Mouse (Mus musculus): ENCODE measurements around the gene 9130230L23Rik. TPM values are rescaled to one million over a fixed set of nuclear protein-coding genes. Genes with fewer than 3 reads are reported as not detected.

9130230L23Rik gene
- polyA plus RNA-seq, 1 experiment from 2014 or later: 0.13 TPM

DNA sequence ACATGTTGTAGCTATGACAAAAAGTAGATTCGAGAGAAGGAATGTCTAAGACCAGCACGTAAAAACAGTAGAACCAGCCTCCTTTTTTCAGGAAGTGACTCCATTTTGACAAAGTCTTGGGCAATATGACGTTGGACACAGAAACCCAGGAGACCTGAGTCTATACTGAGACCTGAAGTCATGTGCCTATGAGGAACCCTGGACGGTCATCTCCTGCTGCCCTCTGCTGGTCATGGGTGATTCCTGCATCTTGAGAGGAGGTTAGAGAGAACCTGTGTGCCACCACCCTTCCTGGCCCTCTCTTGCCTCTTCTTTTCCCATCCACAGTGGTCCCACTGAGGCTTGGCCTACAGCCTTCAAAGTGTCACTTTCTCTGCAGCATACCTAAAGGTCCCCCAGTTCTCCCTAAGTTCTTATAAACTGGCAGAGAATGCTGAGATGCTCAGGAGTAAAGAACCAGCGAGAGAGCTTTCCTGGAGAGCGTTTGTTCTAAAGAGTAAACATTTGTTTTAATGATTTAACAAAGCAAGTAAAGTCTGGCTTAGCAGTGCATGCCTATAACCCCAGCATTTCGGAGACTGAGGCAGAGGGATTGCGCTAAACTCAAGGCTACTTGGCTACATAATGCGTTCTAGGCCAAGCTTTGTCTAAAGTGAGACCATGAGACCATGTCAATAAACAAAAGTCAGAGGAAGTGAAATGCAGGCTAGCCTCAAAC, 65.9 kb downstream of the 9130230L23Rik start:
- Histone ChIP-seq H3K4me3 (replicated peaks) (no peak overlapping the region), H3K4me2 (no peak overlapping the region), H3K27ac (no peak overlapping the region), H3K36me3 (replicated peaks) (no peaks in the 10 kb centered on the region), H3K9me3 (no peaks in the 10 kb centered on the region), H3K27me3 (no peaks in the 10 kb centered on the region), H3K4me1 (no peaks in the 10 kb centered on the region), H3K9ac (no peak overlapping the region)
- peak; percentile 60; the same call in 1 of the 2 replicates for ATAC-seq (ENCODE audit: low FRiP score)
- WGBS: 62% methylated on average over 9 of the region's 9 CpGs

DNA sequence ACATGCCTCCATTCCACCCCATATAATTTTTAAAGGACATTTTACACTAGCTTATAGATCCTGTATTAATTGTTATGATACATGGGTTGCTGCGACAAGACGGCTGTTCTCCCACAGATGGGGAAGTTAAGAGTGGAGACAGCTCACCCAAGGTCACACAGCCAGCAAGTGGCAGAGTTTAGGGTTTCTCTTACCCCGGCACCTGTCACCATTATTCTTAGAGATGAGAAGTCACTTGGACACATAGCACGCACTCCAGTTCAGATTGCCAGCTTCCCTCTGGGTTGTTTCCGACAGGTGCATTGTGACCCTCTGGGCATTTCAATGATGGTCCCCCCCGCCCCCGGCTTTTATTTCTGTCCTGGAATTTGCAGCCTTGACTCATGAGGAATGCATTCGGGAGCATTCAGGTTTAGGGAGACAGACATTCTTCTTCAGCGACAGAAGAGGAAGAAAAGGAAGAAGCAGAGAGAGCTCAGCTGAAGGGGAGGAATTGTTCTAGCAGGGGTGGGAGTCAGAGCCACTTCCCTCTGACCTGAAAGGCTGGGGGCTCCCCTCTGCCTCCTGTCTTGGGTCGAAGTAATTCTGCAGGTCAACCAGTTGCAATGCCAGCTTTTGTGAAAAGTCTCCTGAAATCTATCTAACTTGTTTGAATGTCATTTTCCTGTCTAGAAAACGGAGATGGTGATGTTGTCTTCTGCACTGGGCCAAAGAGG, 66.9 kb downstream of the 9130230L23Rik start:
- Histone ChIP-seq H3K27me3 (no peaks in the 10 kb centered on the region), H3K9me3 (no peaks in the 10 kb centered on the region), H3K4me1 (no peaks in the 10 kb centered on the region), H3K36me3 (replicated peaks) (no peaks in the 10 kb centered on the region), H3K4me3 (replicated peaks) (no peak overlapping the region), H3K4me2 (no peak overlapping the region), H3K27ac (no peak overlapping the region), H3K9ac (no peak overlapping the region)
- 80% methylated on average over 11 of the region's 11 CpGs for WGBS
- ATAC-seq (ENCODE audit: low FRiP score): no peak

DNA sequence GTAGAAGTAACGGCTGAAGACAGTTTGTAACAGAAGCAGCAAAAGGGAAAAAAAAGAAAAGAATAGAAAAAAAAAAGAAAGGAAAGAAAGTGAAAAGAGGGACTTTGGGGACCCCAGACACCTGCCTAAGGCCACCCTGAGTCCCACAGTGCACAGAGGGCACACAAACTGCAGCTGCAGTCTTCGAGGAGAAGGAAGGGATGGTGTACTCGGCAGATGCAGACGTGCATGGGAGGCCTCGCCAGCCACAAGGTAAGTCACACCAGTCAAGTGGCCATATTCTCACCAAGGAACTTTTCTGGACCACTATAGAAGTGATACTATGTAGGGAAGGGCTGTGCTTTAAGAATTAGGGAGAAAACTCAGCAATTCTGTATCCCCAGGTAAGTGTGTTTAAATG, 69.3 kb downstream of the 9130230L23Rik start, which contains the start of gene Chrna9:
TSS of gene Chrna9 (plus strand) at position 139 of the 400 bp plus-strand sequence.
- no peak within 1 kb of the TSS for H3K27ac ChIP-seq
- no peaks in the 10 kb centered on the region for H3K27me3 ChIP-seq
- H3K4me2 ChIP-seq: no peak within 1 kb of the TSS
- no peak within 1 kb of the TSS for H3K9ac ChIP-seq
- H3K36me3 ChIP-seq (replicated peaks): no peaks in the 10 kb centered on the region
- H3K9me3 ChIP-seq: no peaks in the 10 kb centered on the region
- ATAC-seq (ENCODE audit: low FRiP score): no peak
- H3K4me1 ChIP-seq: no peaks in the 10 kb centered on the region
- no peak within 1 kb of the TSS for H3K4me3 ChIP-seq (replicated peaks)
- WGBS: 86% methylated on average over 5 of the region's 5 CpGs

- Histone ChIP-seq H3K4me3 (replicated peaks) (no peak overlapping the region), H3K9ac (no peak overlapping the region), H3K4me1 (no peaks in the 10 kb centered on the region), H3K4me2 (no peak overlapping the region), H3K27me3 (no peaks in the 10 kb centered on the region), H3K27ac (no peak overlapping the region), H3K9me3 (no peaks in the 10 kb centered on the region), H3K36me3 (replicated peaks) (no peaks in the 10 kb centered on the region)
- 93% methylated on average over 2 of the region's 2 CpGs for WGBS
- no peak for ATAC-seq (ENCODE audit: low FRiP score)
Observed at GRCm38 (mm10) chr5:65933764-65934163, 70.3 kb downstream of the 9130230L23Rik start.

DNA sequence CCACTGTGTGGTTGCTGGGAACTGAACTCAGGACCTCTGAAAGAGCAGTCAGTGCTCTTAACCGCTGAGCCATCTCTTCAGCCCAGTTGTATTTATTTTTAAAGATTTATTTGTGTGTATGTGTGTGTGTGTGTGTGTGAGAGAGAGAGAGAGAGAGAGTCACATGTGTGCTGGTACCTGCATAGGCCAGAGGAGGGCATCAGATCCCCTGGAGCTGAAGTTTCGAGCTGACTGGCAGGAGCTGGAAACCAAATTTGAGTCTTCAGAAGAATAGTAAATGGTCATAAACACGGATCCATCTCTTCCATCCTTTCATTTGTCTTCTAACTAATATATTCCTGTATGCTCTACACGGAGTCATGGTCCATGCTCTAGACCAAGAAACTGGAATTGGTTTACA, 70.8 kb downstream of the 9130230L23Rik start:
- WGBS: 83% methylated on average over 4 of the region's 4 CpGs
- no peak for ATAC-seq (ENCODE audit: low FRiP score)
- Histone ChIP-seq H3K27ac (no peak overlapping the region), H3K27me3 (no peaks in the 10 kb centered on the region), H3K9me3 (no peaks in the 10 kb centered on the region), H3K4me1 (no peaks in the 10 kb centered on the region), H3K36me3 (replicated peaks) (no peaks in the 10 kb centered on the region), H3K4me3 (replicated peaks) (no peak overlapping the region), H3K9ac (no peak overlapping the region), H3K4me2 (no peak overlapping the region)

GRCm38 (mm10) chr5:65930171-65930570, 73.9 kb downstream of the 9130230L23Rik start:
- Histone ChIP-seq H3K4me2 (no peak overlapping the region), H3K4me3 (replicated peaks) (no peak overlapping the region), H3K4me1 (no peaks in the 10 kb centered on the region), H3K9me3 (no peaks in the 10 kb centered on the region), H3K27ac (no peak overlapping the region), H3K27me3 (no peaks in the 10 kb centered on the region), H3K36me3 (replicated peaks) (no peaks in the 10 kb centered on the region), H3K9ac (no peak overlapping the region)
- WGBS: 80% methylated on average over 4 of the region's 4 CpGs
- no peak for ATAC-seq (ENCODE audit: low FRiP score)

Small RNA genes lying within 50 kb of the gene (microRNA-seq; reads per million reads assigned to microRNA genes)
- gene Gm25952: not detected

Other genes starting within 250 kb of the 9130230L23Rik start
- 42.1 and 43.5 TPM in 2 replicates for gene N4bp2, start 240.8 kb downstream of the 9130230L23Rik start, polyA plus RNA-seq (2016; fragmentation: Nextera tagmentation; extraction: Ambion mirVana)
- gene Rhoh, start 143.1 kb downstream of the 9130230L23Rik start, polyA plus RNA-seq (2016; fragmentation: Nextera tagmentation; extraction: Ambion mirVana): 0.15 and 0.59 TPM in 2 replicates
- gene Chrna9, start 69.4 kb downstream of the 9130230L23Rik start, polyA plus RNA-seq (2016; fragmentation: Nextera tagmentation; extraction: Ambion mirVana): not detected in 2 replicates
- 4.4 and 6.4 TPM in 2 replicates for gene Rbm47, start 168.8 kb upstream of the 9130230L23Rik start, polyA plus RNA-seq (2016; fragmentation: Nextera tagmentation; extraction: Ambion mirVana)